Comparison of ENCODE assay signal across 28 mouse cellular contexts in genomic region chr15:93264221-93264620, GRCm38 (mm10). TPM values are rescaled to one million over a fixed set of nuclear protein-coding genes. Genes with fewer than 3 reads are reported as not detected.
DNase-seq lines count a peak whose midpoint lies in the region; ATAC-seq lines count a peak whose summit lies in the region.
"Had no signal": no experiment of that assay in that cellular context is flagged by ENCODE, and none has a peak within 500 bp of the region (broad histone marks: within the 10 kb centered on the region; RNA-seq: fewer than 3 reads in every experiment).

No protein-coding gene starts in this region.

- no peak overlapping the region for H3K4me2 ChIP-seq in heart, embryonic 14.5 days (ENCODE audit: low read length)
- H3K4me2 ChIP-seq: embryonic facial prominence, embryonic 13.5 days; forebrain, embryonic 12.5 days; forebrain, embryonic 15.5 days; heart, embryonic 13.5 days; hindbrain, embryonic 13.5 days; intestine, embryonic 15.5 days had no signal

- intact Hi-C loops in heart, postnatal 25 days (cut with DNase I) = loop anchor here (2.0 kb wide), 1 partner anchor 313 kb away; no protein-coding TSS in a partner anchor

- H3K9me3 ChIP-seq in heart, embryonic 14.5 days (ENCODE audit: control insufficient read depth, low read length) = no peaks in the 10 kb centered on the region
- H3K9me3 ChIP-seq: embryonic facial prominence, embryonic 10.5 days; embryonic facial prominence, embryonic 13.5 days; forebrain, embryonic 12.5 days; forebrain, embryonic 15.5 days; heart, embryonic 10.5 days; heart, embryonic 13.5 days; hindbrain, embryonic 10.5 days; hindbrain, embryonic 13.5 days; intestine, embryonic 15.5 days had no signal

- ATAC-seq in heart, embryonic 14.5 days (ENCODE audit: insufficient number of reproducible peaks, insufficient read depth, low FRiP score, low read depth) = no peak
- ATAC-seq: activated CD4-positive, CD25-positive, alpha-beta regulatory T cell, adult 4 months; forebrain, embryonic 15.5 days; hindbrain, embryonic 16.5 days; intestine, embryonic 15.5 days had no signal

- H3K4me3 ChIP-seq in heart, embryonic 14.5 days (ENCODE audit: control insufficient read depth in 1 of 2, insufficient read depth in 1 of 2, low read depth in 1 of 2, low read length in 2 of 2) = no peak overlapping the region
- H3K4me3 ChIP-seq: embryonic facial prominence, embryonic 10.5 days; embryonic facial prominence, embryonic 13.5 days; erythroblast, embryonic 14.5 days; forebrain, embryonic 12.5 days; forebrain, embryonic 15.5 days; heart, adult 2 months; heart, embryonic 10.5 days; heart, embryonic 13.5 days; hindbrain, embryonic 10.5 days; hindbrain, embryonic 13.5 days; intestine, embryonic 15.5 days had no signal

- H3K4me1 ChIP-seq in heart, embryonic 14.5 days (ENCODE audit: control insufficient read depth in 2 of 2, insufficient read depth in 2 of 2, low read length in 2 of 2) = no peaks in the 10 kb centered on the region
- H3K4me1 ChIP-seq: forebrain, embryonic 15.5 days; intestine, embryonic 15.5 days had no signal

- H3K27ac ChIP-seq in heart, embryonic 14.5 days (replicated peaks in 1 of 2; ENCODE audit: control insufficient read depth in 1 of 2, insufficient read depth in 1 of 2, low read depth in 2 of 2, low read length in 2 of 2) = no peak overlapping the region
- H3K27ac ChIP-seq: embryonic facial prominence, embryonic 10.5 days; embryonic facial prominence, embryonic 13.5 days; forebrain, embryonic 12.5 days; forebrain, embryonic 15.5 days; heart, adult 2 months; heart, embryonic 10.5 days; heart, embryonic 13.5 days; hindbrain, embryonic 10.5 days; hindbrain, embryonic 13.5 days; intestine, embryonic 15.5 days had no signal

- peak overlapping the region; percentile 31; the same call in 1 of the 2 replicates for H3K9ac ChIP-seq in heart, embryonic 14.5 days (ENCODE audit: low read length)
- H3K9ac ChIP-seq: embryonic facial prominence, embryonic 13.5 days; forebrain, embryonic 12.5 days; forebrain, embryonic 15.5 days; heart, embryonic 13.5 days; hindbrain, embryonic 13.5 days; intestine, embryonic 15.5 days had no signal

- H3K27me3 ChIP-seq in heart, embryonic 14.5 days (ENCODE audit: control insufficient read depth, insufficient read depth, low read length) = no peaks in the 10 kb centered on the region
- H3K27me3 ChIP-seq: embryonic facial prominence, embryonic 13.5 days; forebrain, embryonic 12.5 days; forebrain, embryonic 15.5 days; heart, embryonic 13.5 days; hindbrain, embryonic 13.5 days; intestine, embryonic 15.5 days had no signal

- H3K36me3 ChIP-seq in heart, embryonic 14.5 days (ENCODE audit: control insufficient read depth, insufficient read depth, low read length) = peaks cover 16% of the 10 kb centered on the region
- H3K36me3 ChIP-seq: forebrain, embryonic 15.5 days had no signal

- DNase-seq in adrenal gland, adult (ENCODE audit: inconsistent age in 2 of 2, low spot score in 1 of 2) = peak; percentile 75 to 92
- DNase-seq in adrenal gland, postnatal 25 days = no peak
- DNase-seq in heart, postnatal 25 days (ENCODE audit: low spot score) = no peak
- DNase-seq in adrenal gland, adult 8-10 months = peak; percentile 81
- DNase-seq in adrenal gland, postnatal 36 days = peak; percentile 55 to 62
- DNase-seq in yolk sac, embryonic 10.5 days (ENCODE audit: low spot score) = no peak
- DNase-seq: cerebellum, adult 11 months; cerebellum, adult 2 months; cerebellum, adult 9-11 months; cerebellum, postnatal 25 days; embryo, embryonic 11 days; gastrocnemius, postnatal 25 days; heart, adult 2 months; heart, postnatal 10 days; kidney, adult 11 months had no signal

- 71% methylated on average over 3 of the region's 3 CpGs for WGBS in heart, embryonic 14.5 days

RNA-seq across cellular contexts. Expression of gene Gxylt1, which starts 10.8 kb away (rescaled TPM):
- 35.6 and 37.9 TPM in 2 replicates for total RNA-seq in adrenal gland, postnatal 25 days (2021)
- 8.7 and 9.5 TPM in 2 replicates for polyA plus RNA-seq in heart, embryonic 14.5 days (2014; fragmentation: Nextera tagmentation; extraction: Ambion mirVana)
- total RNA-seq in heart, postnatal 25 days (2021) = 10 to 100 TPM; 10.6 to 11.0 TPM
- 10 to 100 TPM; 26.5 to 32.2 (median 31.0) TPM for total RNA-seq in adrenal gland, adult 8-10 months (2022)
- total RNA-seq in adrenal gland, postnatal 36 days (2021) = 10 to 100 TPM; 32.9 to 34.2 TPM

Comparison
In these comparisons a context has a peak if more than half of its experiments do, and no peak if none do; other contexts are left out.
1. DNase-seq: peak in adrenal gland, adult (2 of 2), adrenal gland, adult 8-10 months (single experiment) and adrenal gland, postnatal 36 days (2 of 2); none in adrenal gland, postnatal 25 days (single experiment), heart, postnatal 25 days (single experiment) and yolk sac, embryonic 10.5 days (single experiment).